In genomic region chrX:137971306-137971705, GRCm38 (mm10) we compare ENCODE assay signal across 22 mouse cellular contexts.
DNase-seq lines count a peak whose midpoint lies in the region; ATAC-seq and TF ChIP-seq lines count a peak whose summit lies in the region.
"Had no signal": no experiment of that assay in that cellular context is flagged by ENCODE, and none has a peak within 500 bp of the region (broad histone marks: within the 10 kb centered on the region; RNA-seq: fewer than 3 reads in every experiment).

No protein-coding gene starts in this region.

- 82% methylated on average over 5 of the region's 5 CpGs for WGBS in kidney, embryonic 14.5 days
- WGBS in intestine, postnatal 0 days: 56% methylated on average over 5 of the region's 5 CpGs
- 83% methylated on average over 5 of the region's 5 CpGs for WGBS in forebrain, embryonic 15.5 days

- no peak overlapping the region for H3K27ac ChIP-seq in kidney, embryonic 14.5 days (ENCODE audit: low read depth, low read length)
- H3K27ac ChIP-seq in intestine, postnatal 0 days (ENCODE audit: low read depth, low read length): no peak overlapping the region
- H3K27ac ChIP-seq in forebrain, embryonic 15.5 days (replicated peaks): no peak overlapping the region
- H3K27ac ChIP-seq: embryonic facial prominence, embryonic 10.5 days; forebrain, embryonic 12.5 days; hindbrain, postnatal 0 days; limb, embryonic 15.5 days; neural tube, embryonic 12.5 days; stomach, embryonic 15.5 days had no signal

- no peak; the same call in 1 of the 2 replicates for ATAC-seq in kidney, embryonic 14.5 days (ENCODE audit: low FRiP score, low TSS enrichment)
- peak; percentile 86 for ATAC-seq in intestine, postnatal 0 days
- no peak for ATAC-seq in forebrain, embryonic 15.5 days (replicated peaks)
- ATAC-seq: hindbrain, postnatal 0 days had no signal

- no peak overlapping the region for H3K4me3 ChIP-seq in kidney, embryonic 14.5 days (ENCODE audit: low read length)
- no peak overlapping the region for H3K4me3 ChIP-seq in intestine, postnatal 0 days (ENCODE audit: low read depth, low read length)
- H3K4me3 ChIP-seq in forebrain, embryonic 15.5 days: no peak overlapping the region
- H3K4me3 ChIP-seq: embryonic facial prominence, embryonic 10.5 days; forebrain, embryonic 12.5 days; heart, embryonic 12.5 days; limb, embryonic 15.5 days; megakaryocyte, embryonic 14.5 days; neural tube, embryonic 12.5 days; stomach, embryonic 15.5 days had no signal

- no peaks in the 10 kb centered on the region for H3K9me3 ChIP-seq in kidney, embryonic 14.5 days (ENCODE audit: control insufficient read depth, low read length)
- no peaks in the 10 kb centered on the region for H3K9me3 ChIP-seq in intestine, postnatal 0 days (ENCODE audit: control insufficient read depth)
- H3K9me3 ChIP-seq in forebrain, embryonic 15.5 days: no peaks in the 10 kb centered on the region
- H3K9me3 ChIP-seq: embryonic facial prominence, embryonic 10.5 days; forebrain, embryonic 12.5 days; heart, embryonic 12.5 days; limb, embryonic 15.5 days; megakaryocyte, embryonic 14.5 days; neural tube, embryonic 12.5 days; stomach, embryonic 15.5 days had no signal

- peak; percentile 2 for DNase-seq in kidney, adult 18-20 months
- peak; percentile 0 for DNase-seq in CD4-positive helper T cell, adult 2 months (ENCODE audit: low read depth, low spot score)
- DNase-seq in kidney, postnatal 14 days: peak; percentile 11
- DNase-seq in right cerebral cortex, postnatal 25 days: no peak
- DNase-seq: adrenal gland, postnatal 36 days; cerebellum, adult 18-20 months; gastrocnemius, postnatal 10 days; heart, adult 11 months; layer of hippocampus, postnatal 36 days; thymus, adult 18-20 months; thymus, postnatal 4 days had no signal

- H3K4me1 ChIP-seq in kidney, embryonic 14.5 days (ENCODE audit: control insufficient read depth, insufficient read depth, low read length): no peaks in the 10 kb centered on the region
- no peaks in the 10 kb centered on the region for H3K4me1 ChIP-seq in intestine, postnatal 0 days (replicated peaks; ENCODE audit: control insufficient read depth, insufficient read depth, low read length)
- no peaks in the 10 kb centered on the region for H3K4me1 ChIP-seq in forebrain, embryonic 15.5 days
- H3K4me1 ChIP-seq: embryonic facial prominence, embryonic 10.5 days; forebrain, embryonic 12.5 days; heart, embryonic 12.5 days; limb, embryonic 15.5 days; megakaryocyte, embryonic 14.5 days; neural tube, embryonic 12.5 days; stomach, embryonic 15.5 days had no signal

- H3K4me2 ChIP-seq in kidney, embryonic 14.5 days (replicated peaks; ENCODE audit: low read depth, low read length): no peak overlapping the region
- no peak overlapping the region for H3K4me2 ChIP-seq in intestine, postnatal 0 days (replicated peaks; ENCODE audit: low read depth)
- H3K4me2 ChIP-seq in forebrain, embryonic 15.5 days (replicated peaks): no peak overlapping the region
- H3K4me2 ChIP-seq: forebrain, embryonic 12.5 days; heart, embryonic 12.5 days; limb, embryonic 15.5 days; neural tube, embryonic 12.5 days; stomach, embryonic 15.5 days had no signal

- H3K27me3 ChIP-seq in kidney, embryonic 14.5 days (ENCODE audit: control insufficient read depth, insufficient read depth, low read length): no peaks in the 10 kb centered on the region
- H3K27me3 ChIP-seq in intestine, postnatal 0 days (replicated peaks; ENCODE audit: control insufficient read depth, insufficient read depth, low read length): no peaks in the 10 kb centered on the region
- H3K27me3 ChIP-seq in forebrain, embryonic 15.5 days: no peaks in the 10 kb centered on the region
- H3K27me3 ChIP-seq: forebrain, embryonic 12.5 days; heart, embryonic 12.5 days; limb, embryonic 15.5 days; megakaryocyte, embryonic 14.5 days; neural tube, embryonic 12.5 days; stomach, embryonic 15.5 days had no signal

- H3K9ac ChIP-seq in kidney, embryonic 14.5 days (ENCODE audit: low read depth, low read length): no peak overlapping the region
- H3K9ac ChIP-seq in intestine, postnatal 0 days (ENCODE audit: low read depth, low read length): no peak overlapping the region
- no peak overlapping the region for H3K9ac ChIP-seq in forebrain, embryonic 15.5 days (replicated peaks)
- H3K9ac ChIP-seq: forebrain, embryonic 12.5 days; heart, embryonic 12.5 days; limb, embryonic 15.5 days; neural tube, embryonic 12.5 days; stomach, embryonic 15.5 days had no signal

- TF ChIP-seq CTCF in intestine, postnatal 0 days (IDR thresholded peaks at IDR 0.05; ENCODE audit: low read depth): no peak

- no peaks in the 10 kb centered on the region for H3K36me3 ChIP-seq in kidney, embryonic 14.5 days (ENCODE audit: control insufficient read depth, insufficient read depth, low read length)
- no peaks in the 10 kb centered on the region for H3K36me3 ChIP-seq in intestine, postnatal 0 days (ENCODE audit: control insufficient read depth, insufficient read depth)
- H3K36me3 ChIP-seq in forebrain, embryonic 15.5 days: no peaks in the 10 kb centered on the region
- H3K36me3 ChIP-seq: embryonic facial prominence, embryonic 10.5 days; forebrain, embryonic 12.5 days; heart, embryonic 12.5 days; limb, embryonic 15.5 days; neural tube, embryonic 12.5 days; stomach, embryonic 15.5 days had no signal
